Mouse (Mus musculus): ENCODE results near the gene Adamts3. TPM values are rescaled to one million over a fixed set of nuclear protein-coding genes. Genes with fewer than 3 reads are reported as not detected.
A peak's percentile ranks its signal among the peaks of the same experiment; 100 is the strongest.

Gene Adamts3
- 1 to 10 TPM; 1.7 to 1.9 TPM for total RNA-seq (2021)
- long read RNA-seq, experiment 1: 0 reads
- long read RNA-seq, experiment 2, partial matches to known transcripts: 1 of 2 reads
- long read RNA-seq, experiment 2, other reads (novel, unspliced or antisense): 1 of 2 reads

- intact Hi-C loops (cut with DNase I): loop anchor here (5.0 kb wide), 1 partner anchor 41 kb away; no protein-coding TSS in a partner anchor
These were observed at the start of gene Adamts3 for GRCm38 (mm10) chr5:89883051-89883907. Gene Adamts3 (minus strand): TSS chr5:89883334.

DNA sequence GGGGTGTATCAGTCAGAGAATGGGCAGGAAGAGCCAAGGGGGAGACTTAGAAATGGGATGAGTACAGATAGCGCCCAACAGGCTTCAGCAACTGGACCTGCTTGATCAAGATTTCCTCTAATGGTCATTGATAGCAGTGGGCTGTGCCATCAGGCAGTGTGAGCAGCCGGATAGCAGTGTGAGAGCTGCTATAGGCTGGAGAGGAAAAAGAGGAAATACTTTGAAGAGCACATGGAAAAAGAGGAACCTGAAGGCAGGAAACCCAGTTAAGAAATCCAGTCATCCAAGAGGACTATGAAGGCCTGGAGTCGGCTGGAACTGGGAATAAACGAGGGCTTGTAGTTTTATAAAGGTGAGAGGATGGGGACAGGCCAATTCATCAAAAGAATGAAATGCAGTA lies 48.4 kb upstream of the Adamts3 start:
- intact Hi-C loops (cut with DNase I): no loop called here

More at GRCm38 (mm10) chr5:89883051-89883907, at the start of gene Adamts3:
- peak; percentile 45 to 51 for DNase-seq

DNA sequence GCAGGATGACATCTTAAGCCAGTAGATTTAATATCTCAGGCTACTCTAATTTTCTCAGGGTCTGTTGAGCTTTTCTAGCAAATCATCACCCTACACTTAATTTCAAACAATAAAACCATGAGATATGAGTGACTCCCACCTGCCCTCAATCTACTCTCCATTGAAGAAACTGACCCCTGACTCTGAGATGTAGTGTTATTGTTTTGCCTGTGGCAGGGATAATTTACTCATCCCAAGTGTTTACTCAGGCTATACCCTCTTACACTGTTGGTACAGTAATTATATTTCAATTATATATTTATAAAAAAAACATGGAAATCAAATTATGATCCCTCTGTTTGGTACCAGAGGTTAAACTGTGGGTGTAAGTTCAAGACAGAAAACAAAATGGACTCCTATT lies 29.2 kb upstream of the Adamts3 start:
- no peak for DNase-seq
- intact Hi-C loops (cut with DNase I): no loop called here

More for the DNA sequence above, 48.4 kb upstream of the Adamts3 start:
- no peak for DNase-seq

DNA sequence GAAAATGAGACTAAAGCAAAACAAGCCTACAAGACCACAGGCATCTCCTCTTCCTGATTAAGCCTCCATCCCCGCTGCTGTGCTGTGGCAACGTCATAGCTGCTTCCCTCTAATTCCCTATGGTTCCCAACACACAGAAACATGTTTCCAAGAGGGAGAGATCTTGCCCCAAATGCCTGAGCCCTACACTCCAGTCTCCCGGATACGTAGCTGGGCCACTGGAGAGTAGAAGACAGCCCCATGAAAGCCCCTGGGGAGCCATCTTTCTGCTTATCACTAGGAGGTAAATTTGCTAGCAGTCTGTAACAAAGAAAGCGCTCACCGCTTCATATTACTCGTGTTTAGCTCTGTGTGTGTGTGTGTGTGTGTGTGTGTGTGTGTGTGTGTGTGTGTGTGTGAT lies 28.8 kb upstream of the Adamts3 start:
- no peak for DNase-seq
- intact Hi-C loops (cut with DNase I): no loop called here

- intact Hi-C loops (cut with DNase I): no loop called here
- no peak for DNase-seq
These were observed 28.4 kb upstream of the Adamts3 start for GRCm38 (mm10) chr5:89911508-89911907.

DNA sequence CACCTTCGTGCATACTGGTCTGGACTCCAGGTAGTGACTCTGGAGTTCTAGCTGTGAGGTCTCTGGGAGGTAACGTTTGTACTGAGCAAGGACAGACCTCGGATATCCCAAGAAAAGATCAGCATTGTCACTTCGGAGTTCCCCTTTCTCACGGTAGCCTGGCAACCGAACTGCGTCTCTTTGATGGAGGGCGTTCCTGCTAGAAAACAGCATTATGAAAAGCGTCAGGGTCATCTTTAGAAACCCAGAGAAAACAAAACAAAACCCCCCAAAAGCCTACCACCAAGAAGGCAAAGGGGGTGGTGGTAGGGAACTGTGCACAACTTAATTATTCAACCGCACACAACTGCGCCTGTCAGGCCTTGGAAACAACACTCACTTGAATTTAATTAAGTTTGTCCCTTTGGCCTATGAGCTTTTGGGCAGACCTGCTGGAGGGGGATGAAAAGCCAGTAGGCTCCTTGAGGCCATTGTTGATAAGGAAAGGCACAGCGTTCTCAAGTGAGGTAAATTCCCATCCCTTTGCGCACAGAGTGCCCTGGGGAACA lies 23.8 kb upstream of the Adamts3 start:
- intact Hi-C loops (cut with DNase I): no loop called here

GRCm38 (mm10) chr5:89901026-89901425 lies 17.9 kb upstream of the Adamts3 start:
- intact Hi-C loops (cut with DNase I): no loop called here
- no peak for DNase-seq

More for the DNA sequence above, 23.8 kb upstream of the Adamts3 start:
- DNase-seq: no peak

DNA sequence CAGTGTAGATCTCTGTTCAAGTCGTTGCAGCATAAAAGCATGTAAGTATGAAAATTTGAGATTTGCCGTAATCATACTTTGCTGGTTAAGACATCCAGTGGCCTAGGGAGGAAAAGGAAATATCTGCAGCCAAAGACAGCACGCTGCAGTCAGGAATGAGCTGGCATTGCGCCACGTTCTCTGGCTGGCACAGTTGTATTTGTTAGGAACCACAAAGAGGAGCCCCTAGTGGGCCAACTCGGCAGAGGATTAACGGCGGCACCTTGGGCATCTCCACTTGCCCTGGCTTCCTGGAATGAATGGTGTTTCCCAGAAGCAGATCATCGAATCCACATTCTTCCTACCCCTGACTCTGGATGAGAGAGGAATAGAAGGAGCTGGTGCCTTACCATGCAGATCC lies 14.4 kb upstream of the Adamts3 start:
- peak in 1 of 2 experiments; percentile 11 for DNase-seq
- intact Hi-C loops (cut with DNase I): no loop called here

- intact Hi-C loops (cut with DNase I): no loop called here
- DNase-seq: no peak
These were observed 12.4 kb upstream of the Adamts3 start for GRCm38 (mm10) chr5:89895520-89895919.

DNA sequence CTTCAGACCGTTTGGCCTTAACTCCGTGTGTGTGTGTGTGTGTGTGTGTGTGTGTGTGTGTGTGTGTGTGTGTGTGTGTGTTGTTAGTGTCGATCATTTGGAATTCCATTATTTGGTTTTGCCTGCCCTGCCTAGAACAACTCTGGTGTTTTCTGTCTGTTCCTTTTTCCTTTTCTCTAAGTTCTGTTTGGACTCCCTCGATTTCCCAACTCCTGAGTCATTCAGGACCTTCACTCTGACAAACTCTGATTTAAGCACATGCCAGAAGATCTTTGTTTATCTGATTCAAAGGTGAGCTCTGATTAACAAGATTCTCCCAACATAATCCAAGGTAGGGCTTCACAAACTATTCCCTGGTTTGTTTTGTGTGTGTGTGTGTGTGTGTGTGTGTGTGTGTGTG lies 1.9 kb upstream of the Adamts3 start:
- DNase-seq: no peak
- intact Hi-C loops (cut with DNase I): loop anchor here (5.0 kb wide), 1 partner anchor 43 kb away; no protein-coding TSS in a partner anchor

DNA sequence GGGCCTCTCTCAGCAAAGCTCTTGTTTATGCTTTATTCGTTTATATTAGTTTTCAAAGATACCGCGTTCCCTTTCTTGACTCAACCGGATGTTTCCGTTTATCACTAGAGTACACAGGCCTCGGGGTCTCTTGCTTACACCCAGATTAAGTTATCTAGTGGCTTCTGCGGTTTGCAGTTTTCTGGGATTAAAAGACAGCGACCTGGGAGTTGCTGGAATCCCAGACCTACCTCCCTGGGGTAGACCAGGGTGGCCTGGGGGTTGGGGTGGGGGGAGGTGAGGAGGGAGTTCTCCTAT lies 722 bp upstream of the Adamts3 start:
- intact Hi-C loops (cut with DNase I): loop anchor here (5.0 kb wide), 1 partner anchor 42 kb away; no protein-coding TSS in a partner anchor
- no peak for DNase-seq

GRCm38 (mm10) chr5:89882091-89882734 lies 921 bp downstream of the Adamts3 start:
- DNase-seq: peak; percentile 29 to 35
- intact Hi-C loops (cut with DNase I): loop anchor here (5.0 kb wide), 1 partner anchor 40 kb away; no protein-coding TSS in a partner anchor

GRCm38 (mm10) chr5:89881425-89881824 lies 1.7 kb downstream of the Adamts3 start:
- intact Hi-C loops (cut with DNase I): loop anchor here (5.0 kb wide), 1 partner anchor 39 kb away; no protein-coding TSS in a partner anchor
- DNase-seq: no peak

DNA sequence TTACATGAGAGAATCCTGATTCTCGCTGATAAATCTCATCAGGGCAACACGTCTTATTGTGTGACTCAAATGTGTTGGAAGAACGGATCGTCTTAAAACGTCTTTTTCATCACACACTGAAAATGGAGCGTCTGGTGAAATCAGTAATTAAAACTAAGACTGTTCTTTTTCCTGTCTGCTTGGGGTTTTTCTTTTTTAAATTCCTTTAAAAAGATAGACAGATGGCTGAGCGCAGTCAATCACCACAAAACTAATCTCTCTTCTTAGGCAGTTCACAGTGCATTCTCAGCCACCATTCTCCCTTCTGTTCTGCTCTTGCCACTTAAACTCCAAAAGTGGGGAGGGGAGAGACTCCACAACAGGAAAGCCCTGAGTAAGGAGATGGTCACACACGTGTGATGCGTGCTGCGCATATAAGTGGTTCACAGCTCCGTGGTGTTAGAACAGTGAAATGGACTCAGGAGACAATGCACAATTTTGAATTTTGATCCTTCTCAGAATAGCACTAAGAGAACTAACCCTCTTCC lies 4.2 kb downstream of the Adamts3 start:
- intact Hi-C loops (cut with DNase I): no loop called here

GRCm38 (mm10) chr5:89872661-89873060 lies 10.5 kb downstream of the Adamts3 start:
- DNase-seq: no peak
- intact Hi-C loops (cut with DNase I): no loop called here

More for the DNA sequence above, 4.2 kb downstream of the Adamts3 start:
- no peak for DNase-seq

DNA sequence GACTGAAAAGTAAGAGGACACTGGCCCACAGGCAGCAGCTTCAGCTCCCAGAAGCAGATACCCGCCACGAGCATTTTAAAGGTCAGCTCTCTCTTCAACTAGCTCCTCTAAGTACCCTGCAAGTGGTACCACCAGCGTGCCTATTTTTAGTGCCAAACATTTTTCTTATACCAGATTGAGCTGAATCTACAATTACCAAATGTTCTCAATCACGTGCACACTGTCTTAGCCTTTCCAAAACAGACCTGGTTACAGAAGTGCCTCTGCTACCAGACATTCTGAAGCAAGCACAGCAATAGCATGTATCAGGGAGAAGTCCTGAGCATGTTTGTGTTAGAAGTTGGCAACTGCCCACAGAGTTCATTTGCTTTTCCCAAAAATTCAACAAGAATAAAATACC lies 23.5 kb downstream of the Adamts3 start:
- intact Hi-C loops (cut with DNase I): no loop called here
- DNase-seq: no peak

- intact Hi-C loops (cut with DNase I): no loop called here
- no peak for DNase-seq
These were observed 24.3 kb downstream of the Adamts3 start for GRCm38 (mm10) chr5:89858837-89859236.

- no peak for DNase-seq
- intact Hi-C loops (cut with DNase I): loop anchor here (10.0 kb wide), 1 partner anchor 348 kb away; no protein-coding TSS in a partner anchor
These were observed 36.6 kb downstream of the Adamts3 start for GRCm38 (mm10) chr5:89846551-89846950.

- intact Hi-C loops (cut with DNase I): loop anchor here (5.0 to 10.0 kb wide), 2 partner anchors 38 to 350 kb away; partner anchors contain the start of gene Adamts3
- peak; percentile 60 to 80 for DNase-seq
These were observed 38.8 kb downstream of the Adamts3 start for GRCm38 (mm10) chr5:89844354-89844753.

DNA sequence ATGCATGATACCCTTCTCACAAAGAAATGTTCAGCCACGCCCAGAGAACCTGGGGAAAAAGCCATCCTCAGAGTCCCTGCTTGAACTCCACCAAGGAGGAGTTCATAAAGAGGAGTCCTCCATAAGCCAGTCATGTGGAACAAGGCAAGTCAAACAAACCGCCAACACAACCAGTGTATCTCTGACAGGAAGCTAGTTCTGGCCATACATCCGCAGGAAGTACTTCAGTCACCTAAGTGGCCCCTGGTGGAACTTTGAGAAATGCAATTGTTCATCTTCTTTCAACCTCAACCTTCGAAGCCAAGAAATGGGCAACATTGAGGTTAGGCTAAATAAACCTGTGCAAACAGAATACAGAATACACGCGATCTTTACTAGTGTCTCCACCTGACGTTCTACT lies 39.7 kb downstream of the Adamts3 start:
- intact Hi-C loops (cut with DNase I): loop anchor here (5.0 to 10.0 kb wide), 2 partner anchors 39 to 351 kb away; partner anchors contain the start of gene Adamts3
- no peak for DNase-seq

Measured in gastrocnemius, postnatal 36 days (tissue).